Mouse (Mus musculus): ENCODE measurements at regions not wholly inside any gene's neighbourhood (a gene's known extent, or its start where the extent isn't known, plus 50 kb on each side); places are given as distances from the start of the nearest gene placed in this dataset.

DNA sequence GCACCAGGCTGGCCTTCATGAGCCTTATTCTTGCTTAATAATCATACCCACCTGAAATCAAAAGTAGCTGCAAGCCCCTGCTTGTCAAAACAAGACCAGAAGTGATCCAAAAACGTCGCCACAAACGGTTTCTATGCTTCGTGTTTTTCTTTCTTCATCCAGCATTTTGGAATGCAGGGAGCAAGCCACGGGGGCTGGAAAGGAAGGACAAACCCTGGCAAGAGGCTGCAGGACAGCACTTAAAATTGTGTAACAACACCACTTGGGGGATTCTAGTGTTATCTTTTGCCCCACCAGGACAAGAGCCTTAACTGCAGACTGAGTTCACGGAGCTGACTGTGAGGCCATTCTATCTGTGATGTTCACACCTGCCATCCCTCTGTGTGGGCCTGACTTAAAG lies 120.5 kb upstream of the Dyrk2 start:
- TF ChIP-seq CTCF (IDR thresholded peaks at IDR 0.05) (no peak), POLR2A (IDR thresholded peaks at IDR 0.05; ENCODE audit: insufficient read depth, low read depth, low read length) (no peak), EP300 (IDR thresholded peaks at IDR 0.05; ENCODE audit: insufficient read depth, low read depth, low read length) (no peak)

Data from heart, adult 2 months (tissue).